In genomic region chr17:75172685-75173205, GRCm38 (mm10) we compare ENCODE assay signal across 23 mouse cellular contexts.
"Had no signal": no experiment of that assay in that cellular context is flagged by ENCODE, and none has a peak within 500 bp of the region (broad histone marks: within the 10 kb centered on the region; RNA-seq: fewer than 3 reads in every experiment).

No protein-coding gene starts in this region.

- H3K27me3 ChIP-seq: intestine, embryonic 15.5 days; limb, embryonic 12.5 days; limb, embryonic 15.5 days; neural tube, embryonic 12.5 days; neural tube, embryonic 15.5 days had no signal

- H3K4me2 ChIP-seq: intestine, embryonic 15.5 days; limb, embryonic 12.5 days; limb, embryonic 15.5 days; liver, embryonic 11.5 days; lung, embryonic 14.5 days; midbrain, embryonic 11.5 days; neural tube, embryonic 12.5 days; neural tube, embryonic 15.5 days had no signal

- H3K27ac ChIP-seq: intestine, embryonic 15.5 days; left cerebral cortex, adult 2 months; limb, embryonic 12.5 days; limb, embryonic 15.5 days; liver, embryonic 14.5 days; macrophage; neural tube, embryonic 12.5 days; neural tube, embryonic 15.5 days; stomach, postnatal 0 days had no signal

- H3K4me1 ChIP-seq: intestine, embryonic 15.5 days; neural tube, embryonic 12.5 days; neural tube, embryonic 15.5 days had no signal

- H3K36me3 ChIP-seq: intestine, embryonic 15.5 days; limb, embryonic 12.5 days; limb, embryonic 15.5 days; neural tube, embryonic 12.5 days; neural tube, embryonic 15.5 days had no signal

- H3K9ac ChIP-seq: intestine, embryonic 15.5 days; limb, embryonic 12.5 days; limb, embryonic 15.5 days; liver, embryonic 14.5 days; liver, postnatal 0 days; lung, embryonic 14.5 days; neural tube, embryonic 12.5 days; neural tube, embryonic 15.5 days had no signal

- H3K9me3 ChIP-seq: intestine, embryonic 15.5 days; limb, embryonic 12.5 days; limb, embryonic 15.5 days; neural tube, embryonic 12.5 days; neural tube, embryonic 15.5 days had no signal

- H3K4me3 ChIP-seq: intestine, embryonic 15.5 days; left cerebral cortex, adult 2 months; limb, embryonic 12.5 days; limb, embryonic 15.5 days; neural tube, embryonic 12.5 days; neural tube, embryonic 15.5 days had no signal

- DNase-seq: kidney, postnatal 10 days; layer of hippocampus, postnatal 36 days; liver, postnatal 0 days; lung, embryonic 14.5 days; midbrain, embryonic 14.5 days; right cerebral cortex, adult 18-20 months; right cerebral cortex, postnatal 14 days; right cerebral cortex, postnatal 4 days; thymus, adult 2 months; thymus, postnatal 14 days; thymus, postnatal 4 days had no signal

- ATAC-seq: intestine, embryonic 15.5 days; liver, postnatal 0 days; lung, postnatal 0 days had no signal
